Mouse (Mus musculus): ENCODE measurements around the gene Amph. TPM values are rescaled to one million over a fixed set of nuclear protein-coding genes. Genes with fewer than 3 reads are reported as not detected.

The Amph gene
- polyA plus RNA-seq, 1 experiment from 2014 or later, result 53.4 TPM

- ATAC-seq (replicated peaks), result no peak
- Histone ChIP-seq H3K4me1 (peaks cover 3% of the 10 kb centered on the region; the same call in 1 of the 2 replicates), H3K36me3 (replicated peaks) (no peaks in the 10 kb centered on the region), H3K27me3 (replicated peaks) (no peaks in the 10 kb centered on the region), H3K9ac (no peak overlapping the region), H3K9me3 (no peaks in the 10 kb centered on the region), H3K27ac (no peak overlapping the region), H3K4me3 (no peak overlapping the region), H3K4me2 (no peak overlapping the region)
- 70% methylated on average over 8 of the region's 8 CpGs for WGBS
These were observed 84.1 kb downstream of the Amph start for GRCm38 (mm10) chr13:19031916-19032688.

- no peak overlapping the region for H3K27ac ChIP-seq
- H3K9me3 ChIP-seq, result no peaks in the 10 kb centered on the region
- no peaks in the 10 kb centered on the region for H3K27me3 ChIP-seq (replicated peaks)
- H3K4me3 ChIP-seq, result no peak overlapping the region
- no peak overlapping the region for H3K9ac ChIP-seq
- ATAC-seq (replicated peaks), result no peak
- H3K36me3 ChIP-seq (replicated peaks), result no peaks in the 10 kb centered on the region
- 85% methylated on average over 1 of the region's 1 CpGs for WGBS
- no peaks in the 10 kb centered on the region for H3K4me1 ChIP-seq
- H3K4me2 ChIP-seq, result no peak overlapping the region
These were observed 104.1 kb downstream of the Amph start for GRCm38 (mm10) chr13:19052090-19052489.

- Histone ChIP-seq H3K36me3 (replicated peaks) (no peaks in the 10 kb centered on the region), H3K27ac (no peak overlapping the region), H3K4me2 (no peak overlapping the region), H3K9ac (no peak overlapping the region), H3K4me3 (no peak overlapping the region), H3K27me3 (replicated peaks) (no peaks in the 10 kb centered on the region), H3K4me1 (no peaks in the 10 kb centered on the region), H3K9me3 (no peaks in the 10 kb centered on the region)
- 72% methylated on average over 2 of the region's 2 CpGs for WGBS
- no peak for ATAC-seq (replicated peaks)
These were observed 106.5 kb downstream of the Amph start for GRCm38 (mm10) chr13:19054504-19054903.

- Histone ChIP-seq H3K9me3 (no peaks in the 10 kb centered on the region), H3K4me2 (no peak overlapping the region), H3K27me3 (replicated peaks) (no peaks in the 10 kb centered on the region), H3K36me3 (replicated peaks) (no peaks in the 10 kb centered on the region), H3K4me3 (no peak overlapping the region), H3K27ac (no peak overlapping the region), H3K4me1 (no peaks in the 10 kb centered on the region), H3K9ac (no peak overlapping the region)
- ATAC-seq (replicated peaks), result no peak
These were observed 124.3 kb downstream of the Amph start for GRCm38 (mm10) chr13:19072261-19072660.

GRCm38 (mm10) chr13:19077427-19077826 is 129.4 kb downstream of the Amph start:
- Histone ChIP-seq H3K4me3 (no peak overlapping the region), H3K27me3 (replicated peaks) (no peaks in the 10 kb centered on the region), H3K9me3 (no peaks in the 10 kb centered on the region), H3K9ac (no peak overlapping the region), H3K4me1 (no peaks in the 10 kb centered on the region), H3K27ac (no peak overlapping the region), H3K36me3 (replicated peaks) (no peaks in the 10 kb centered on the region), H3K4me2 (no peak overlapping the region)
- ATAC-seq (replicated peaks), result no peak
- 84% methylated on average over 2 of the region's 2 CpGs for WGBS

GRCm38 (mm10) chr13:19081932-19082331 is 133.9 kb downstream of the Amph start:
- no peaks in the 10 kb centered on the region for H3K27me3 ChIP-seq (replicated peaks)
- H3K4me1 ChIP-seq, result no peaks in the 10 kb centered on the region
- 0 out of 2 replicates have a peak, but pooled peaks cover 5% of the 10 kb centered on the region for H3K36me3 ChIP-seq (replicated peaks)
- 90% methylated on average over 4 of the region's 4 CpGs for WGBS
- H3K27ac ChIP-seq, result no peak overlapping the region
- no peaks in the 10 kb centered on the region for H3K9me3 ChIP-seq
- ATAC-seq (replicated peaks), result no peak
- no peak overlapping the region for H3K4me2 ChIP-seq
- H3K4me3 ChIP-seq, result no peak overlapping the region
- no peak overlapping the region for H3K9ac ChIP-seq

GRCm38 (mm10) chr13:19094571-19094970 is 146.6 kb downstream of the Amph start:
- Histone ChIP-seq H3K27me3 (replicated peaks) (no peaks in the 10 kb centered on the region), H3K36me3 (replicated peaks) (no peaks in the 10 kb centered on the region), H3K9me3 (no peaks in the 10 kb centered on the region), H3K9ac (no peak overlapping the region), H3K4me3 (no peak overlapping the region), H3K27ac (no peak overlapping the region), H3K4me2 (no peak overlapping the region), H3K4me1 (no peaks in the 10 kb centered on the region)
- 96% methylated on average over 6 of the region's 6 CpGs for WGBS
- no peak for ATAC-seq (replicated peaks)

- Histone ChIP-seq H3K9me3 (no peaks in the 10 kb centered on the region), H3K4me2 (no peak overlapping the region), H3K36me3 (replicated peaks) (no peaks in the 10 kb centered on the region), H3K4me3 (no peak overlapping the region), H3K27me3 (replicated peaks) (no peaks in the 10 kb centered on the region), H3K9ac (no peak overlapping the region), H3K27ac (no peak overlapping the region), H3K4me1 (no peaks in the 10 kb centered on the region)
- no peak for ATAC-seq (replicated peaks)
- 95% methylated on average over 4 of the region's 4 CpGs for WGBS
These were observed 149.1 kb downstream of the Amph start for GRCm38 (mm10) chr13:19097117-19097516.

- Histone ChIP-seq H3K36me3 (replicated peaks) (no peaks in the 10 kb centered on the region), H3K4me2 (no peak overlapping the region), H3K4me3 (no peak overlapping the region), H3K4me1 (no peaks in the 10 kb centered on the region), H3K27me3 (replicated peaks) (no peaks in the 10 kb centered on the region), H3K27ac (no peak overlapping the region), H3K9ac (no peak overlapping the region), H3K9me3 (no peaks in the 10 kb centered on the region)
- 0 out of 2 replicates have a peak, but pooled peaks have one; percentile 24 for ATAC-seq (replicated peaks)
- WGBS, result 90% methylated on average over 10 of the region's 10 CpGs
These were observed 153.9 kb downstream of the Amph start for GRCm38 (mm10) chr13:19101889-19102402.

GRCm38 (mm10) chr13:19106418-19106817 is 158.4 kb downstream of the Amph start:
- Histone ChIP-seq H3K4me3 (no peak overlapping the region), H3K27me3 (replicated peaks) (no peaks in the 10 kb centered on the region), H3K9ac (no peak overlapping the region), H3K9me3 (no peaks in the 10 kb centered on the region), H3K27ac (no peak overlapping the region), H3K36me3 (replicated peaks) (no peaks in the 10 kb centered on the region), H3K4me1 (no peaks in the 10 kb centered on the region), H3K4me2 (no peak overlapping the region)
- 64% methylated on average over 5 of the region's 5 CpGs for WGBS
- ATAC-seq (replicated peaks), result no peak

- Histone ChIP-seq H3K27ac (no peak overlapping the region), H3K36me3 (replicated peaks) (no peaks in the 10 kb centered on the region), H3K27me3 (replicated peaks) (no peaks in the 10 kb centered on the region), H3K9ac (no peak overlapping the region), H3K9me3 (no peaks in the 10 kb centered on the region), H3K4me1 (no peaks in the 10 kb centered on the region), H3K4me3 (no peak overlapping the region), H3K4me2 (no peak overlapping the region)
- no peak for ATAC-seq (replicated peaks)
- WGBS, result 42% methylated on average over 3 of the region's 3 CpGs
These were observed 161.3 kb downstream of the Amph start for GRCm38 (mm10) chr13:19109331-19109730.

- Histone ChIP-seq H3K4me3 (no peak overlapping the region), H3K9me3 (no peaks in the 10 kb centered on the region), H3K9ac (no peak overlapping the region), H3K27me3 (replicated peaks) (no peaks in the 10 kb centered on the region), H3K36me3 (replicated peaks) (no peaks in the 10 kb centered on the region; the same call in 1 of the 2 replicates), H3K27ac (no peak overlapping the region), H3K4me1 (no peaks in the 10 kb centered on the region), H3K4me2 (no peak overlapping the region)
- no peak for ATAC-seq (replicated peaks)
- WGBS, result 95% methylated on average over 14 of the region's 14 CpGs
These were observed 165.3 kb downstream of the Amph start for GRCm38 (mm10) chr13:19113034-19113922.
